Mouse (Mus musculus) heart, adult 2 months (tissue): ENCODE results near the gene Csrp1.

Source experiments
- CTCF ChIP-seq: fragments of 200-600 bp; IDR thresholded peaks from 2 replicates; pipeline ENCODE4 v1.8.1; 2022; ENCODE audit warnings: antibody characterized with exemption, mild to moderate bottlenecking, moderate library complexity
- POLR2A ChIP-seq: fragments of 200-500 bp; IDR thresholded peaks from 2 replicates; pipeline ENCODE4 v1.6.1; 2011; ENCODE audit warnings: mild to moderate bottlenecking, low read depth, low read length, control low read depth; ENCODE audit not compliant: insufficient read depth

GRCm38 (mm10) chr1:135777046-135777445 lies 57.2 kb downstream of the Csrp1 start:
- TF ChIP-seq CTCF (no peak), POLR2A (no peak)
